Mouse (Mus musculus) hindbrain, embryonic 11.5 days (tissue): ENCODE data around the gene Rpl9-ps6. TPM values are rescaled to one million over a fixed set of nuclear protein-coding genes. Genes with fewer than 3 reads are reported as not detected.

Experiments used
- ATAC-seq: fragments of 200-750 bp; cut with Nextera tagmentation; 2 replicates; pipeline ENCODE4 v1.8.0; 2017; ENCODE audit warnings: mild to moderate bottlenecking, moderate TSS enrichment, moderate library complexity; ENCODE audit not compliant: low FRiP score
- DNase-seq: peaks from one replicate; pipeline ENCODE4 v3.0.0-alpha.2; 2015; ENCODE audit warnings: low spot score
- H3K27ac ChIP-seq: fragments of 300-500 bp; sonication (generic); 2 replicates; pipeline ENCODE4 v1.5.1; 2014; ENCODE audit warnings: mild to moderate bottlenecking, low read depth, low read length
- H3K27me3 ChIP-seq: fragments of 300-500 bp; sonication (generic); 2 replicates; pipeline ENCODE4 v1.6.1; 2014; ENCODE audit warnings: mild to moderate bottlenecking, low read length, moderate library complexity, mixed read lengths; ENCODE audit not compliant: control insufficient read depth, insufficient read depth
- H3K36me3 ChIP-seq: fragments of 300-500 bp; sonication (generic); 2 replicates; pipeline ENCODE4 v1.6.1; 2014; ENCODE audit warnings: mild to moderate bottlenecking, low read length, moderate library complexity, mixed read lengths; ENCODE audit not compliant: control insufficient read depth, insufficient read depth
- H3K4me1 ChIP-seq: fragments of 300-500 bp; sonication (generic); replicated peaks from 2 replicates; pipeline ENCODE4 v1.6.1; 2014; ENCODE audit warnings: low read length, mixed read lengths; ENCODE audit not compliant: control insufficient read depth, insufficient read depth
- H3K4me2 ChIP-seq: fragments of 300-500 bp; sonication (generic); replicated peaks from 2 replicates; pipeline ENCODE4 v1.6.1; 2014; ENCODE audit warnings: mild to moderate bottlenecking, low read depth, low read length
- H3K4me3 ChIP-seq: fragments of 300-500 bp; sonication (generic); 2 replicates; pipeline ENCODE4 v1.5.1; 2014; ENCODE audit warnings: low read depth, low read length
- H3K9ac ChIP-seq: fragments of 300-500 bp; sonication (generic); 2 replicates; pipeline ENCODE4 v1.6.1; 2014; ENCODE audit warnings: low read depth, low read length
- H3K9me3 ChIP-seq: fragments of 300-500 bp; sonication (generic); 2 replicates; pipeline ENCODE4 v1.6.1; 2016; ENCODE audit warnings: low read length; ENCODE audit not compliant: control insufficient read depth
- WGBS: fragments of 180-500 bp; shearing (Covaris S2); extraction: QIAGEN DNeasy Blood & Tissue Kit; methylation state at CpG from one replicate; pipeline ENCODE4 v1.1.7; 2014; 5-methylcytosine and 5-hydroxymethylcytosine counted together
- polyA plus RNA-seq: library from polyadenylated mRNA; unstranded; fragments of >200 nt; fragmentation: Nextera tagmentation; extraction: Ambion mirVana; gene quantifications from 2 replicates; pipeline ENCODE4 v1.2.1, GENCODE M21; 2014

Gene Rpl9-ps6
- polyA plus RNA-seq, 1 experiment from 2014 or later, result 85.8 TPM

DNA sequence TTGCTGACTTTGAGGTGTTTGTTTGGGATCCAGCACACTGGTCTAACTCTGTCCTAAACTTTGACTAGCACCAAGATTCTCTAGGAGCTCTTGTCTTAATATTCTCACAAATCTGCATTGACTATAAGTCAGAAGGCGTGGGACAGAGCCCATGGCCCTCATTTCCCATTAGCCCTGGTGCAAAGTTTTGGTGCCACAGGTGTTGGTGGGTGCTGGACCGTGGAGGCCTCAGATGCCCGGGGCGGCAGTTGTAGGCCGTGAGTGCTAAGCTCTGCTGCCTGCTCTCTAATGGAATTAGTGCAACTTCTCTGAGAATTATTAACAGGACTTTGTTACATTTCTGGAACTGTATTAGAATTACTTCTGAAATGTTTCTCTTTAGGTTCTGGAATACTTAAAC is 31.6 kb upstream of the Rpl9-ps6 start:
- H3K4me1 ChIP-seq, result no peaks in the 10 kb centered on the region
- H3K4me3 ChIP-seq, result no peak overlapping the region
- no peak overlapping the region for H3K27ac ChIP-seq
- no peaks in the 10 kb centered on the region for H3K27me3 ChIP-seq
- no peaks in the 10 kb centered on the region for H3K9me3 ChIP-seq
- 98% methylated on average over 5 of the region's 5 CpGs for WGBS
- 0 out of 2 replicates have a peak, but pooled peaks cover 3% of the 10 kb centered on the region for H3K36me3 ChIP-seq
- H3K9ac ChIP-seq, result no peak overlapping the region
- no peak overlapping the region for H3K4me2 ChIP-seq
- no peak for DNase-seq
- no peak for ATAC-seq

DNA sequence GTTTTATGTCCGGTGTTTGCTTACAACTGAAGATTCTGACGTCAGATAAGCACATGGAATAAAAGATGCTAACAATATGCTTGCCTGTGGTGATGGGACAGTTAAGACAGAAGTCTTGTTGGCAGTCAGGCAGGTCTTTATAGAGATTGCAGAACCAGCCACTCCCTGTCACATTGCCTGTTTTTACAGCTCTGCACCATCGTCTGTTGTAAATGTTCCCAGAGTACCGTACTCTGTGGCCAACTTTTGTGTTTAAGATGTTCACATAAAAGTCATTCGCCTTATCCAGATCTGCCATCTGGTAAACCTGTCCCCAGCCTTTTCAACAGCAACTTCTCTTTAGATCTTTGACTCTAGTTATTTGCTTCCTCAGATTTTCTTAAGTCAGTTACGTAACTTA is 31.0 kb upstream of the Rpl9-ps6 start:
- Histone ChIP-seq H3K27me3 (no peaks in the 10 kb centered on the region), H3K9ac (no peak overlapping the region), H3K36me3 (0 out of 2 replicates have a peak, but pooled peaks cover 3% of the 10 kb centered on the region), H3K4me2 (no peak overlapping the region), H3K4me3 (no peak overlapping the region), H3K27ac (no peak overlapping the region), H3K9me3 (no peaks in the 10 kb centered on the region), H3K4me1 (no peaks in the 10 kb centered on the region)
- DNase-seq (no peak), ATAC-seq (no peak)
- WGBS, result 96% methylated on average over 6 of the region's 6 CpGs

DNA sequence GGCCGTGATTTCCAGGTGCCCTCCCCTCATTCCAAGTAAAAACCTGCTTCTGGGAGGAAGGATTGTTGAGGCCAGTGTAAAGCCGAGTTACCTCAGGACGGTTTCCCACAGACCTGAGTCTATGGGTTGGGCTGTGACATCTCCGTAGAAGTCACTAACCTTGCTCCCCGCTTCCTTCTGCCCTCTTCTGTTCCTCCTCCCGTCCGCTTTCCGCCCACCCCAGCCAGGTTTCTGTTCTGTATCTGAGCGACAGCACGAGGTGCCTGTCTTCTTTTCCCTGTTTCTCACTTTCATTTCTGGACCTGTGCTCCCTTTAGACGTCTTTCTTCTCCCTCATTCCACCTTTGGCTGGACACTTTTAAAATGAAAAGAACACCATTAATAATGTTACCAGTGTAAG is 28.7 kb upstream of the Rpl9-ps6 start:
- H3K4me3 ChIP-seq, result no peak overlapping the region
- H3K27me3 ChIP-seq, result no peaks in the 10 kb centered on the region
- H3K9me3 ChIP-seq, result no peaks in the 10 kb centered on the region
- no peaks in the 10 kb centered on the region for H3K4me1 ChIP-seq
- 93% methylated on average over 11 of the region's 11 CpGs for WGBS
- 0 out of 2 replicates have a peak, but pooled peaks cover 3% of the 10 kb centered on the region for H3K36me3 ChIP-seq
- no peak for ATAC-seq
- H3K9ac ChIP-seq, result no peak overlapping the region
- H3K27ac ChIP-seq, result no peak overlapping the region
- no peak for DNase-seq
- H3K4me2 ChIP-seq, result no peak overlapping the region

DNA sequence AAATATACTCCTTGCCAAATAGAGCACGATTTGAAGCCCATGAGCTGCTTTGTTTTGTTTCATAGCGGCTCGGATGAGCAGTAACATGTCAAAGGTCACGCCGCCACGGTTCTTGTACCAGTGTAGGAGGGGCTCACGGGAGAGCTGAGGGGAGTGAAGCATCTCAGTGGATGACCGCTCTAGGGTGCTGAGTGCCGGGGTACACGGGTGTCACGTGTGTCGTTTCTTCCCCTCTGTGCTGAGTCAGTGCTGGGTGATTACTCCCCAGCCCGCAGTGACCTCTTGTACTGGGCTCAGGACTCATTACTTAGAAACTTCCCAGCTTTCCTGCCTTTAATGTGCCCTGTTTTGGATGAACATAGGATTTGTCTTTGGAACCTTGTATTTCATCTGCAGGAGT is 28.2 kb upstream of the Rpl9-ps6 start:
- DNase-seq, result no peak
- no peak overlapping the region for H3K4me2 ChIP-seq
- H3K27ac ChIP-seq, result no peak overlapping the region
- H3K4me1 ChIP-seq, result no peaks in the 10 kb centered on the region
- no peak for ATAC-seq
- H3K4me3 ChIP-seq, result no peak overlapping the region
- 90% methylated on average over 13 of the region's 13 CpGs for WGBS
- H3K9me3 ChIP-seq, result no peaks in the 10 kb centered on the region
- H3K27me3 ChIP-seq, result no peaks in the 10 kb centered on the region
- 0 out of 2 replicates have a peak, but pooled peaks cover 3% of the 10 kb centered on the region for H3K36me3 ChIP-seq
- no peak overlapping the region for H3K9ac ChIP-seq

DNA sequence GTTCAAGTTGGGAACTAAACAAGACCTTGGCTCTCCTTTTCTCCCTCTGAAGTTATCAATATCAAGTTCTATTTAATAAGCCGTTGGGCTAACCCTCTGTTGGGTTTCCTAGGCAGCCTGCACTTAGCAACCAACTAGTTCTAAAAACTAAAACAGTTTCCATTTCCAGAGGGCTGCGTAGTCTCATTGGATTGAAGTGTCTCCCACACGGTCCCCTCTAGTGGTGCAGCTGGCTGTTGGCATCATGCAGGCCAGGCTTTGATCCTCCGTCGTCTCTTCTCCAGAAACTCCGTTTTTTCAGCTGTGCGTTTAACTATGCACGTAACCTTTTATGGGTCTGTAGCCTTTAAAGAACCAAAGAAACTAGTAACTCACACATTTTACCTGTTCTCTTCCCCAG is 27.1 kb upstream of the Rpl9-ps6 start:
- Histone ChIP-seq H3K4me1 (no peaks in the 10 kb centered on the region), H3K4me3 (no peak overlapping the region), H3K9ac (no peak overlapping the region), H3K27me3 (no peaks in the 10 kb centered on the region), H3K27ac (no peak overlapping the region), H3K9me3 (no peaks in the 10 kb centered on the region), H3K4me2 (no peak overlapping the region), H3K36me3 (no peaks in the 10 kb centered on the region)
- no peak for ATAC-seq
- no peak for DNase-seq
- 83% methylated on average over 8 of the region's 8 CpGs for WGBS

DNA sequence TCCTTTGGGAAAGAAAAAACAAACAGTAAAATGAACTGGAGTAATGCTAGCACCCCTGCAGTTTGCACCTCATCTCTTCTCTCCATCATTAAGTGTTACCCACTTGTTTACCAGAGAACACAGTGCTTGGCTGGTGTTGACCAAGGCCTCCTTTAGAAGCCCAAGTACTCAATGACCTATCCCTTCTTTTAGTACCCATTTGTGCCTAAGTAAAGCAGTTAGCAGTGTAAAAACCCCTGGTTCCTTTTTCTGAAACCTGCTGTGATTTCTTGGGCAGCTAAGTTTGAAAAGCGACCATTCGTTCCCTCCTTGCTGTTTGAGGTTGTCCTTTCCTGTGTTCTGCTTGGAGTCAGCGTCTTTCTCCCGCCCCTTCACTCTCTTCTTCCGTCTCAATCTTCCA is 26.6 kb upstream of the Rpl9-ps6 start:
- no peaks in the 10 kb centered on the region for H3K27me3 ChIP-seq
- no peak overlapping the region for H3K4me2 ChIP-seq
- ATAC-seq, result no peak
- H3K4me1 ChIP-seq, result no peaks in the 10 kb centered on the region
- no peak overlapping the region for H3K27ac ChIP-seq
- no peaks in the 10 kb centered on the region for H3K36me3 ChIP-seq
- no peak overlapping the region for H3K9ac ChIP-seq
- H3K4me3 ChIP-seq, result no peak overlapping the region
- no peaks in the 10 kb centered on the region for H3K9me3 ChIP-seq
- WGBS, result 89% methylated on average over 5 of the region's 5 CpGs
- no peak for DNase-seq

DNA sequence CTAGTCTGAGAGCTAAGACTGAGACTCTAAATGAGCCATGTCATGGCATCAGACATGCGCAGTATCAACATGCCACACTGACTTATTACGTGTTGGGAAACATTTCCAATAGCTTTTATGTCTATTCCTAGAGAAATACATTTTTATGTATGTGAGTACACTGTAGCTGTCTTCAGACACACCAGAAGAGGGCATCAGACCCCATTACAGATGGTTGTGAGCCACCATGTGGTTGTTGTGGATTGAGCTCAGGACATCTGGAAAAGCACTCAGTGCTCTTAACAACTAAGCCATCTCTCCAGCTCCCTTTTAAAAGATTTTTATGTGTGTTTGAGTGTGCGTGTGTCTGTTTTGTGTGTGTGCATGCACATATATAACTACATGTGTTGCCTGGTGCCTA is 26.0 kb upstream of the Rpl9-ps6 start:
- Histone ChIP-seq H3K27ac (no peak overlapping the region), H3K4me2 (no peak overlapping the region), H3K4me3 (no peak overlapping the region), H3K4me1 (no peaks in the 10 kb centered on the region), H3K9me3 (no peaks in the 10 kb centered on the region), H3K36me3 (no peaks in the 10 kb centered on the region), H3K27me3 (no peaks in the 10 kb centered on the region), H3K9ac (no peak overlapping the region)
- no peak for ATAC-seq
- no peak for DNase-seq
- 91% methylated on average over 3 of the region's 3 CpGs for WGBS

DNA sequence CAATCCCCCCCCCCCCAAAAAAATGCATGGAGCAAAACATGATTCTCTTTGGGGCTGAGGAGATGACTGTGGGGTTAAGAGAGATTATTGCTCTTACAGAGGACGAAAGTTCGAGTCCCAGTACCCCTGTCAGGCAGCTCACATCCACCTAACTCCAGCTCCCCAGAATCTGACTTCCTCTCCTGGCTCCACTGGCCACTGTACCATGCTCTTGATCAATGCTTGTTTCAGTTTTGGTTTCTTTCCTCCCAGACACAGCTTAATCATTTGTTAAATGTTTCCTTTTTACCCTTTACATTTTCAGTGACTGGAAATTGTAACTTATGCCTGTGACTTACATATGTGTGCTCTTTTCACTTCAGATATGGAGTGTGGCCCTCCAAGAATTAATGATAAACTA is 24.6 kb upstream of the Rpl9-ps6 start:
- Histone ChIP-seq H3K27ac (no peak overlapping the region), H3K4me2 (no peak overlapping the region), H3K9me3 (no peaks in the 10 kb centered on the region), H3K36me3 (no peaks in the 10 kb centered on the region), H3K4me3 (no peak overlapping the region), H3K4me1 (no peaks in the 10 kb centered on the region), H3K9ac (no peak overlapping the region), H3K27me3 (no peaks in the 10 kb centered on the region)
- ATAC-seq, result no peak
- WGBS, result 76% methylated on average over 2 of the region's 2 CpGs
- no peak for DNase-seq

DNA sequence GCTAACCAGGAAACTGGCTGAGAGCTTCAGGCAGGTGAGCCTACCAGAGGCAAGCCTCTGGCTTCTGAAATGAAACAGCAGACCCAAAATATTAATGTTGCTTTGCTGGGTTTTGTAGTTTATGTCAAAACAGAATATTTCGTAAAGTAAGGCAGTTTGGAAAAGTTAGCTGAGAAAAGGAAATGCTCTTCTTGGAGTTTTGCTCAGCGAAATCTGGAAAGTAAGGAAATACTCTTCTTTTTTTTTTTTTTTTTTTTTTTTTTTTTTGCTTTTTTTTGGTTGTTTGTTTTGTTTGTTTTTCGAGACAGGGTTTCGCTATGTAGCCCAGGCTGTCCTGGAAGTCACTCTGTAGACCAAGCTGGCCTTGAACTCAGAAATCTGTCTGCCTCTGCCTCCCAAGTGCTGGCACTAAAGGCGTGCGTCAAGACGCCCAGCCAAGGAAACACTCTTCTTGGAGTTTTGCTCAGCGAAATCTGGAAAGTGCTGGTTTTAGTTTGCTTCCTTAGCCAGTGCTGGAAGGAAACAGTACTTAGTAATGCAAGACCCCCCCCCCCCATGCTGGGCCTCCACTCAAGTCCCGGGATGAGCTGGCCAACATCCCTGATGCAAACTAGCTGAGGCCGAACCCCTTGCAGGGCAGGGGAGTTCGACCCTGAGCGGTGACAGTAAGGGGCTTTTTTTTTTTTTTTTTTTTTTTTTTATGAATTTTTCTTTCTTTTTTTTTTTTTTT is 23.0 kb upstream of the Rpl9-ps6 start:
- Histone ChIP-seq H3K27ac (no peak overlapping the region), H3K4me1 (no peaks in the 10 kb centered on the region), H3K4me2 (no peak overlapping the region), H3K9ac (no peak overlapping the region), H3K36me3 (no peaks in the 10 kb centered on the region), H3K9me3 (no peaks in the 10 kb centered on the region), H3K4me3 (no peak overlapping the region), H3K27me3 (no peaks in the 10 kb centered on the region)
- 88% methylated on average over 12 of the region's 12 CpGs for WGBS
- DNase-seq (no peak), ATAC-seq (no peak)
